Mouse (Mus musculus) E14TG2a.4 (cell line): Measurements from ENCODE around the gene Desi1.

Experiments
- H3K27me3 ChIP-seq: 2 replicates; pipeline ENCODE4 v1.6.1; 2014; ENCODE audit warnings: low read length, control low read depth; ENCODE audit not compliant: insufficient read depth
- H3K36me3 ChIP-seq: 2 replicates; pipeline ENCODE4 v1.6.1; 2014; ENCODE audit warnings: low read length, control low read depth; ENCODE audit not compliant: insufficient read depth
- H3K4me1 ChIP-seq: replicated peaks from 2 replicates; pipeline ENCODE4 v1.6.1; 2014; ENCODE audit warnings: low read depth, low read length, control low read depth
- H3K4me3 ChIP-seq: replicated peaks from 2 replicates; pipeline ENCODE4 v1.5.1; 2014; ENCODE audit warnings: mild to moderate bottlenecking, low read length
- H3K9me3 ChIP-seq: 2 replicates; pipeline ENCODE4 v1.6.1; 2014; ENCODE audit warnings: low read length, control low read depth
- CTCF ChIP-seq: conservative IDR thresholded peaks from 2 replicates; pipeline ENCODE4 v1.5.1; 2014; ENCODE audit warnings: low read length
- NANOG ChIP-seq: IDR thresholded peaks from 2 replicates; pipeline ENCODE4 v1.6.1; 2014; ENCODE audit warnings: borderline replicate concordance, low read length, mixed read lengths
- POU5F1 ChIP-seq: IDR thresholded peaks from 2 replicates; pipeline ENCODE4 v1.6.1; 2014; ENCODE audit warnings: low read length, borderline replicate concordance

Gene Desi1

DNA sequence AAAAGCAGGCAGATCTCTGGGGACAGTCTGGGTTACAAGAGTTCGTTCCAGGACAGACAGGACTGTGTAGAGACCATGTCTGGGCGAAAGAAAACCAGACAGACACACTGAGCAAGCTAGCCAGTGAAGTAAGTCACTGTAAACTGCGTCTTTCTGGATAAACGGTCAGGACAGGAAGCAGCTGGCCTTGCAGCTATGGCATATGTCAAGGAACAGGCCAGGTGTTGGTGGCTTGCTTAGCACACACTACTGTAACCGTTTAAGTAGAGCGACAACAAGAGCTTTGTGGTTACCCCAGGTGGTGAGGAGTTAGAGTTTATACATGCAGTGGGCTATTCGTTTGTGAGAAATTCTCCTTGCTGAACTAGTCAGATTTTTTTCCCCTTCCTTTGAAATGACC, 5.9 kb downstream of the Desi1 start:
- H3K9me3 ChIP-seq, result peaks cover 8% of the 10 kb centered on the region
- TF ChIP-seq POU5F1, result no peak
- no peak for TF ChIP-seq NANOG
- TF ChIP-seq CTCF, result no peak
- H3K4me3 ChIP-seq, result no peak overlapping the region
- no peaks in the 10 kb centered on the region for H3K4me1 ChIP-seq
- H3K27me3 ChIP-seq, result no peaks in the 10 kb centered on the region
- peaks cover 100% of the 10 kb centered on the region for H3K36me3 ChIP-seq

DNA sequence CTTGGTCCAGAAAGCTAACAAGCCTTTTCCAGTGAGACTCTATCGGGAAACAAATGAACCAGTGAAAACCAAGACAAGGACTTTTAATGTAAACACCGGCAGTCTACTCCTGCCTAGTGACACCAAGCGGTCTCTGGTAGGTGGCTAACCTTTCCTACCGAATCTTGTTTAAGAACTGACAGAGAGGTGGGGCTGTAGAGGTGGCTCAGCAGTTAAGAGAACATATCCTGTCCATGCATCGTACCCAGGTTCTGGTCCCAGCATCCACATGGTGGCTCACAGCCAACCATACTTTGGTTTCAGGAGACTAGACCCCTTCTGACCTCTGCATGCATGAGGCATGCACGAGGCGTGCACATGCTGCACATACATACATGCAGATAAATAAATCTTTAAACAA, 6.4 kb downstream of the Desi1 start:
- Histone ChIP-seq H3K27me3 (no peaks in the 10 kb centered on the region), H3K36me3 (peaks cover 100% of the 10 kb centered on the region), H3K4me3 (no peak overlapping the region), H3K9me3 (peaks cover 8% of the 10 kb centered on the region), H3K4me1 (no peaks in the 10 kb centered on the region)
- no peak for TF ChIP-seq NANOG
- no peak for TF ChIP-seq CTCF
- TF ChIP-seq POU5F1, result no peak

DNA sequence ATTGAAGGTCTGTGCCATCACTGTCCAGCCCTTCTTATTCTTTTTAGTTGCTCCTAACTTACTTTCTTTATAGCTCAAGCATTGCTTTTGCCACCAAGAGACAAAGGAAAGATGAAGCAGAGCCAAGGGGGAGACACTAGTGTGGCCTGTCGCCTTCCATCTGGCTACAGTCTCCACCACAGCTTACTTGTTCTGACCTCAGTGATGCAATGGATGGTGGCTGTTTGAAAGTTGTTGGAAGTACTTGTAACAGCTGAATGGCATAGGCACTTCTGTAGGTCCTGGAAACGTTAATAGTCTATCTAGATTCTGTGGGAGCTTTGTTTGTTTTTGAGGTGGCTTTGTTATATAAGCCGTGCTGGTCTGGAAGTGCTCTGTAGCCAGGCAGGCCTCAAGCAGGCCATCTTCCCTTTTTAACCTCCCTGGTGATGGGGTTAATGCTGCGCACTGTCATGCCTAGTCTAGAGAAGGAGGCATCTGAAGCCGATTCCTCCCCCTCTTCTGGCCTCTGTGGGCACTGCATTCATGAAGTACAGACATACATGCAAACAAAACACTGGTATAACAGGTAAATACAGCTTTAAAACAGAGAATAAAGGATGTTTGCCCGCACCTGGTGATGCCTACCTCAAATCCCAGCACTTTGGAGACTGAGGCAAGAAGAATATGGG, 9.6 kb downstream of the Desi1 start:
- no peaks in the 10 kb centered on the region for H3K27me3 ChIP-seq
- H3K4me1 ChIP-seq, result no peaks in the 10 kb centered on the region
- H3K36me3 ChIP-seq, result peaks cover 99% of the 10 kb centered on the region
- H3K4me3 ChIP-seq, result no peak overlapping the region
- TF ChIP-seq CTCF (no peak), NANOG (no peak), POU5F1 (no peak)
- H3K9me3 ChIP-seq, result peaks cover 6% of the 10 kb centered on the region

DNA sequence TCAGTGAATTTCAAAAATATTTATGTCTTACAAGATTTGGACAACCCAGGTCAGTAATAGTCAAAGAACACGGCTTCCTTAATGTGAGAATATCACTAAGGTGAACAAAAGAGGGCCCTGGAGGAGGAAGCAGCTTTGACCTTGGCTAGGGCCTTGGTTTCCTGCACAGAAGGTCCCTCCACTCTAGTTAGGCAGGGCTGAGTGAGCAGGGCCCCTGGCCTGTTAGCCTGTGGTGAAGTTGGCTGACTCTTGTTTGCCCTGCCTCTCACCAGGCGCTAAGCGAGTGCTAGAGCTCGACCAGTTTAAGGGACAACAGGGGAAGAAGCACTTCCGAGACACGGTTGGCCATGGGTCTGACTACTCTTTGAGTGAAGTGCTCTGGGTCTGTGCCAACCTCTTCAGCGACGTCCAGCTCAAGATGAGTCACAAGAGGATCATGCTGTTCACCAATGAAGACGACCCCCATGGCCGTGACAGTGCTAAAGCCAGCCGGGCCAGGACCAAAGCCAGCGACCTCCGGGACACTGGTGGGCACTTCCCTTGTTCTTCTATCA, 11.1 kb downstream of the Desi1 start:
- H3K27me3 ChIP-seq, result no peaks in the 10 kb centered on the region
- peaks cover 91% of the 10 kb centered on the region for H3K36me3 ChIP-seq
- peaks cover 2% of the 10 kb centered on the region for H3K4me1 ChIP-seq
- TF ChIP-seq CTCF (no peak), NANOG (no peak), POU5F1 (no peak)
- no peaks in the 10 kb centered on the region for H3K9me3 ChIP-seq
- H3K4me3 ChIP-seq, result no peak overlapping the region

DNA sequence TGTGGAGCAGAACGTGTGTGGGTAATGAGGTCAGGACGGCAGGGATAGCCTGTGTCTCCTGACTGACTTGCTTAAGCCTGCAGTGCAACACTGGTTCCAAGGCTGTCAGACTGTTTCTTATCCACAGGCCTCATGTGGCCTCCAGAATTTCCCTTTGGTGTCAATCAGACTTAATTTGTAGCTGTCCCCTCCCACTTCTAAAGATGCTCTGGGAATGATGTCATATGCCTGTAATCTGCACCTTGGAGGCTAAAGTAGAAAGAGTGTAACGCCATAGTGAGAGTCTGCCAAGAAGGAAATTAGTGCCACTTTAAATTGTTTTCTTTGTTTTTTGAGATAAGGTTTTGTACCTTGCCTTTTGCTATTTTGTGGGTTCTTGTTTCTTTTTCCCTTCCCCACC, 14.4 kb downstream of the Desi1 start:
- peaks cover 58% of the 10 kb centered on the region for H3K36me3 ChIP-seq
- TF ChIP-seq NANOG (no peak), POU5F1 (no peak), CTCF (no peak)
- H3K4me1 ChIP-seq, result peaks cover 24% of the 10 kb centered on the region
- H3K27me3 ChIP-seq, result peaks cover 8% of the 10 kb centered on the region
- H3K9me3 ChIP-seq, result no peaks in the 10 kb centered on the region
- H3K4me3 ChIP-seq, result no peak overlapping the region

DNA sequence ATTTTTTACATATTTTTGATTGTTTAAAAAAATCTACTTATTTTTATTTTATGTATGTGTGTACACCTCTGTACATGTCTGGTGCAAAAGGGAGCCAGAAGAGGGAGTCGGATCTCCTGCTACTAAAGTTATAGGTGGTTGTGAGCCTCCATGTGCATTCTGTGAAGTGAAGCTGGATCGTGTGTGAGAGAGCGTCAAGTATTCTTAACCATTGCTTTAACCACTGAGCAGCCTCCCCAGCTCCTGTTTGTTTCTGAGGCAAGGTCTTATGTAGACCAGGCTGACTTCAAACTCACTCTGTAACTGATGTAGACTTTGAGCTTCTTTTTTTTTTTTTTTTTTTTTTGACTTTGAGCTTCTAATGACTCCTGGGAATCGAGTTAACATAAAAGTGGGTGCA, 16.2 kb downstream of the Desi1 start:
- Histone ChIP-seq H3K4me3 (peak overlapping the region; percentile 97; the same call in 1 of the 2 replicates), H3K36me3 (peaks cover 42% of the 10 kb centered on the region), H3K27me3 (peaks cover 8% of the 10 kb centered on the region), H3K9me3 (no peaks in the 10 kb centered on the region), H3K4me1 (peaks cover 28% of the 10 kb centered on the region)
- TF ChIP-seq POU5F1 (no peak), NANOG (no peak), CTCF (no peak)

DNA sequence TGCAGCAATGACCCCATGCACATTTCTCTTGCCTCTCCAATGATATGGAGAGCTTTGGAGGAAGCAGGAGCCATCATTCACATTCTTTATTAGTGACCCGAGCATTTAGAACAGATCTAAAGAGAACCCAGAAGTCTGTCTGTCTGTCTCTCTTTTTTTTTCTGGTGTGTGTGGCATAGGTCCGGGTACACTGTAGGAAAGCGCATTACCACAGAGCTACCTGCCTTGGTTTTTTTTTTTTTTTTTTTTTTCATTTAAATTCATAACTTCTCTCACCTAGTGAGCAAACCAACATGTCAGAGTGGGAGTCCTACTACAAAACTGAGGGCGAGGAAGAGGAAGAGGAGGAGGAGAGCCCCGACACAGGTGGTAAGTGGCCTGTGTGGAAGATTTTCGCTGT, 16.8 kb downstream of the Desi1 start:
- no peaks in the 10 kb centered on the region for H3K9me3 ChIP-seq
- H3K36me3 ChIP-seq, result peaks cover 42% of the 10 kb centered on the region
- H3K27me3 ChIP-seq, result peaks cover 8% of the 10 kb centered on the region
- H3K4me1 ChIP-seq, result peaks cover 32% of the 10 kb centered on the region
- peak overlapping the region; percentile 97 for H3K4me3 ChIP-seq
- no peak for TF ChIP-seq NANOG
- TF ChIP-seq POU5F1, result no peak
- TF ChIP-seq CTCF, result no peak

DNA sequence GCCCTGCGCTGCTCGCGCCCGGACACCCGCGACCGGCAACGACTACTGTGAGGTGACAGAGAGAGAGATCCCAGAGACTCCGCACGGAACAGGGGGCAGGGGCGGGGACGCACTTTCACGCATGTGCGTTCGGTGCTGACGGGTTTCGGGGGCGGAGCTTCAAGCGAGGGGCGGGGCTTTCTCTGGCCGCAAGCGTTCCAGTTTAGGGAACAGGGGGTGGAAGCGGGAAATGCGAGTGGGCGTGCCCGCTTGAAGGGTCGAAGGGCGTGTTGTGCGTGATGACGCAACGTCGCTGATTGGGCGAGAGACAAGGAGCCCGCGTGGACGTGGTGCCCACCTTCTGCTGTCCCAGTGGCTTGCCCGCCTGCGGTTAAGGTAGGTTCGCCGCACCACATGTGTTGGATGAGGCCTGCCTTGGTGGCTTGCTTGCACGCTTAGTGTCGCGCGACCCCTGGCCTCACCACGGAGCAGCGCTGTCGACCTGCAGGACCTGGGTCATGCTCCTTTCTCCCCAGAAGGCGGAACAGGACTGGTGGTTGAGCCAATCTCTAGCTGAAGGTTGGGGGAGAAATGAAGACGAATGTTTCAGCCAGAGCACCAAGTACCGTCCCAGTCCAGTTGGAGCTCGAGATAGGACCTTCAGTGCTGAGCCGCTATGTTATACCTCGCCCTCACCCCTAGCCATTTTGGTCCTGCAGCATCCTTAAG, 17.4 kb downstream of the Desi1 start:
- Histone ChIP-seq H3K36me3 (peaks cover 37% of the 10 kb centered on the region), H3K9me3 (no peaks in the 10 kb centered on the region), H3K4me3 (peak overlapping the region; percentile 97), H3K27me3 (peaks cover 8% of the 10 kb centered on the region), H3K4me1 (peaks cover 33% of the 10 kb centered on the region)
- TF ChIP-seq CTCF (no peak), POU5F1 (no peak), NANOG (no peak)
